Mouse (Mus musculus): Measurements from ENCODE around the gene Ddx58. TPM values are rescaled to one million over a fixed set of nuclear protein-coding genes. Genes with fewer than 3 reads are reported as not detected.

Ddx58 gene
- polyA plus RNA-seq, 1 experiment, result 43.6 TPM

- H3K9me3 ChIP-seq (replicated peaks; ENCODE audit: control insufficient read depth, insufficient read depth, low read length, poor library complexity, severe bottlenecking), result 0 out of 2 replicates have a peak, but pooled peaks cover 2% of the 10 kb centered on the region
- H3K27ac ChIP-seq (ENCODE audit: insufficient read depth, low read length), result no peak overlapping the region
- TF ChIP-seq POLR2A (IDR thresholded peaks at IDR 0.05; ENCODE audit: insufficient read depth, low read length), result no peak
- TF ChIP-seq CTCF (IDR thresholded peaks at IDR 0.05; ENCODE audit: low read depth, low read length), result no peak
- TF ChIP-seq EP300 (IDR thresholded peaks at IDR 0.05; ENCODE audit: insufficient read depth, low read depth, low read length), result no peak
- no peaks in the 10 kb centered on the region for H3K36me3 ChIP-seq (ENCODE audit: control insufficient read depth, insufficient read depth, low read length, poor library complexity, severe bottlenecking)
- H3K4me1 ChIP-seq (ENCODE audit: control insufficient read depth, insufficient read depth, low read length), result no peaks in the 10 kb centered on the region
- no peak overlapping the region for H3K9ac ChIP-seq (ENCODE audit: low read depth, poor library complexity, severe bottlenecking)
- no peaks in the 10 kb centered on the region for H3K27me3 ChIP-seq (ENCODE audit: control insufficient read depth, insufficient read depth, low read length, poor library complexity, severe bottlenecking)
- H3K4me3 ChIP-seq (ENCODE audit: low read depth, low read length), result no peak overlapping the region
Measured at GRCm38 (mm10) chr4:40158224-40158540, 81.4 kb downstream of the Ddx58 start.

DNA sequence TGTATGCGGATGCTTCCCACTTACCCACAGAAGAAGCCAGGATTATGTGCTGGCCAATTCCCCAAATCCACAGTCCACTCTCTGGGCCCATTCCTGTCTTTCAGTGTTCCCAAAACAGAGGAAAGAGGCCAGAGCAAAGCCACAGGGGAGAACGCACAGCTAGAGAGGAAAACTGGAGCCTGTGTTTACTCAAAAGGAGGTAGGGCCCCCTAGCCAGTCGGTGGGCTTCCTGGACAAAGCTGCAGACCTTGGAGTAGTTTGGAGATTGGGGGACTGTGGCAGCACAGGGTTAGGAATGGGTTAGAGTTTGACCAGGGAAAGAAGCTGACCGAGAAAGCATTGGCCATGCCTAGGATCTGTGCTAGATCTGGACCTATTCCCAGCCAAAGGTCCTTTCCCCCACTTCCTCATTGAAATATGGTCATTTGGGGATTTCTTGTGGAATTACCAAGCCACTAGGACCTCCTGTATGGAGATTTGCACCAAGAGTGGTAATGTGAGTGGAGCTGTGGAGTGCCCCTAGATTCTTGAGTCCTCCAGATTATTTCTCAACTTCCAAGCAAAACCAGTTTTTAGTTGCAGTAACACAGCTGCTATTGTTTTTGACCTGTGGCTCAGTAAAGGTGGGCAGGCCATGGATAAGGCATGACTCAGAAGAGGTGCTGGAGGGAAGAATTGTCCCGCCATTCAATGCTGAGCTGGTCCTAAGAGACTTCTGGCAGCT is 82.0 kb downstream of the Ddx58 start:
- Histone ChIP-seq H3K9ac (ENCODE audit: low read depth, poor library complexity, severe bottlenecking) (no peak overlapping the region), H3K9me3 (replicated peaks; ENCODE audit: control insufficient read depth, insufficient read depth, low read length, poor library complexity, severe bottlenecking) (0 out of 2 replicates have a peak, but pooled peaks cover 2% of the 10 kb centered on the region), H3K4me3 (ENCODE audit: low read depth, low read length) (no peak overlapping the region), H3K36me3 (ENCODE audit: control insufficient read depth, insufficient read depth, low read length, poor library complexity, severe bottlenecking) (no peaks in the 10 kb centered on the region), H3K4me1 (ENCODE audit: control insufficient read depth, insufficient read depth, low read length) (no peaks in the 10 kb centered on the region), H3K27me3 (ENCODE audit: control insufficient read depth, insufficient read depth, low read length, poor library complexity, severe bottlenecking) (no peaks in the 10 kb centered on the region), H3K27ac (ENCODE audit: insufficient read depth, low read length) (no peak overlapping the region)
- TF ChIP-seq EP300 (IDR thresholded peaks at IDR 0.05; ENCODE audit: insufficient read depth, low read depth, low read length) (no peak), POLR2A (IDR thresholded peaks at IDR 0.05; ENCODE audit: insufficient read depth, low read length) (no peak), CTCF (IDR thresholded peaks at IDR 0.05; ENCODE audit: low read depth, low read length) (no peak)

- no peaks in the 10 kb centered on the region for H3K4me1 ChIP-seq (ENCODE audit: control insufficient read depth, insufficient read depth, low read length)
- H3K9me3 ChIP-seq (replicated peaks; ENCODE audit: control insufficient read depth, insufficient read depth, low read length, poor library complexity, severe bottlenecking), result 0 out of 2 replicates have a peak, but pooled peaks cover 2% of the 10 kb centered on the region
- no peak for TF ChIP-seq CTCF (IDR thresholded peaks at IDR 0.05; ENCODE audit: low read depth, low read length)
- no peak for TF ChIP-seq EP300 (IDR thresholded peaks at IDR 0.05; ENCODE audit: insufficient read depth, low read depth, low read length)
- TF ChIP-seq POLR2A (IDR thresholded peaks at IDR 0.05; ENCODE audit: insufficient read depth, low read length), result no peak
- no peak overlapping the region for H3K27ac ChIP-seq (ENCODE audit: insufficient read depth, low read length)
- H3K36me3 ChIP-seq (ENCODE audit: control insufficient read depth, insufficient read depth, low read length, poor library complexity, severe bottlenecking), result no peaks in the 10 kb centered on the region
- no peak overlapping the region for H3K9ac ChIP-seq (ENCODE audit: low read depth, poor library complexity, severe bottlenecking)
- no peaks in the 10 kb centered on the region for H3K27me3 ChIP-seq (ENCODE audit: control insufficient read depth, insufficient read depth, low read length, poor library complexity, severe bottlenecking)
- H3K4me3 ChIP-seq (ENCODE audit: low read depth, low read length), result no peak overlapping the region
Measured at GRCm38 (mm10) chr4:40156582-40157499, 82.8 kb downstream of the Ddx58 start.

- Histone ChIP-seq H3K36me3 (ENCODE audit: control insufficient read depth, insufficient read depth, low read length, poor library complexity, severe bottlenecking) (no peaks in the 10 kb centered on the region), H3K27ac (ENCODE audit: insufficient read depth, low read length) (no peak overlapping the region), H3K9me3 (replicated peaks; ENCODE audit: control insufficient read depth, insufficient read depth, low read length, poor library complexity, severe bottlenecking) (0 out of 2 replicates have a peak, but pooled peaks cover 2% of the 10 kb centered on the region), H3K27me3 (ENCODE audit: control insufficient read depth, insufficient read depth, low read length, poor library complexity, severe bottlenecking) (no peaks in the 10 kb centered on the region), H3K4me1 (ENCODE audit: control insufficient read depth, insufficient read depth, low read length) (no peaks in the 10 kb centered on the region), H3K4me3 (ENCODE audit: low read depth, low read length) (no peak overlapping the region), H3K9ac (ENCODE audit: low read depth, poor library complexity, severe bottlenecking) (no peak overlapping the region)
- no peak for TF ChIP-seq EP300 (IDR thresholded peaks at IDR 0.05; ENCODE audit: insufficient read depth, low read depth, low read length)
- no peak for TF ChIP-seq POLR2A (IDR thresholded peaks at IDR 0.05; ENCODE audit: insufficient read depth, low read length)
- TF ChIP-seq CTCF (IDR thresholded peaks at IDR 0.05; ENCODE audit: low read depth, low read length), result no peak
Measured at GRCm38 (mm10) chr4:40156153-40156552, 83.5 kb downstream of the Ddx58 start.

DNA sequence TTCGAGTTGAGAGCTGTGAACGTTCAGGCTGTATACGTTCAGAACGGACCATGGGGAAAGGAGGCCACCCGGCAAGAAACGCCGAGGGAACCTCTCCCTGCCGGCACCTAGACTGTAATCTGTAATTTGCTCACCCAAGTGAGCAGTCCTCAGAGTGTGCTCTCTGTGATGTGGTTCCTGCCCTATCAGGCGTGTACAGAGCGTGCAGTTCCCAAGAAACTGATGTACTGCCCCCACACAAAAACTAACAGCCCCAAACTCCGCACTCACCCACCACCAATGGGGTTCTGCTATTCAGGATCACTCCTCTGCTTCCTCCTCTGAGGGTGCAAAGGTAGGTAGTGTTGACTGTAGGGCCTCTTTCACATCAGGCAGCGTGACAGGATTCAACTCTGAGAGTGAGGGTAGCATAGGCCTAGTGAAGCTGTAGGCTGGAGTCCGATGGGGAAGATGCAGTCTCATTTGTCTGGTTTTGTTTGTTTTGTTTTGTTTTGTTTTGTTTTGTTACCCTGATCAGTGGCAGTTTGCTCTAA is 84.1 kb downstream of the Ddx58 start:
- H3K9me3 ChIP-seq (replicated peaks; ENCODE audit: control insufficient read depth, insufficient read depth, low read length, poor library complexity, severe bottlenecking), result no peaks in the 10 kb centered on the region
- TF ChIP-seq POLR2A (IDR thresholded peaks at IDR 0.05; ENCODE audit: insufficient read depth, low read length) (no peak), EP300 (IDR thresholded peaks at IDR 0.05; ENCODE audit: insufficient read depth, low read depth, low read length) (no peak), CTCF (IDR thresholded peaks at IDR 0.05; ENCODE audit: low read depth, low read length) (no peak)
- H3K36me3 ChIP-seq (ENCODE audit: control insufficient read depth, insufficient read depth, low read length, poor library complexity, severe bottlenecking), result no peaks in the 10 kb centered on the region
- H3K27me3 ChIP-seq (ENCODE audit: control insufficient read depth, insufficient read depth, low read length, poor library complexity, severe bottlenecking), result no peaks in the 10 kb centered on the region
- no peak overlapping the region for H3K27ac ChIP-seq (ENCODE audit: insufficient read depth, low read length)
- H3K4me1 ChIP-seq (ENCODE audit: control insufficient read depth, insufficient read depth, low read length), result no peaks in the 10 kb centered on the region
- no peak overlapping the region for H3K4me3 ChIP-seq (ENCODE audit: low read depth, low read length)
- H3K9ac ChIP-seq (ENCODE audit: low read depth, poor library complexity, severe bottlenecking), result no peak overlapping the region

All from ES-Bruce4 (cell line).